8 mouse cellular contexts compared by ENCODE assay signal in genomic region chr10:121427136-121427535, GRCm38 (mm10). TPM values are rescaled to one million over a fixed set of nuclear protein-coding genes. Genes with fewer than 3 reads are reported as not detected.
DNase-seq lines count a peak whose midpoint lies in the region; ATAC-seq and TF ChIP-seq lines count a peak whose summit lies in the region.

No protein-coding gene starts in this region.

- TF ChIP-seq CTCF in Patski (IDR thresholded peaks at IDR 0.05), result peak; percentile 73

- no peaks in the 10 kb centered on the region for H3K36me3 ChIP-seq in kidney, embryonic 14.5 days (ENCODE audit: control insufficient read depth, insufficient read depth, low read length)

- no peak overlapping the region for H3K4me2 ChIP-seq in kidney, embryonic 14.5 days (replicated peaks; ENCODE audit: low read depth, low read length)

- DNase-seq in kidney, adult 18-20 months, result no peak
- no peak for DNase-seq in Patski (ENCODE audit: low read depth, low spot score)
- DNase-seq in heart, postnatal 4 days, result peak; percentile 75
- DNase-seq in frontal cortex, postnatal 36 days (ENCODE audit: low spot score in 2 of 2), result no peak
- no peak for DNase-seq in frontal cortex, postnatal 10 days (ENCODE audit: low spot score in 2 of 2)
- no peak for DNase-seq in gastrocnemius, postnatal 4 days (ENCODE audit: low spot score in 2 of 2)

- H3K4me1 ChIP-seq in kidney, embryonic 14.5 days (ENCODE audit: control insufficient read depth, insufficient read depth, low read length), result peaks cover 67% of the 10 kb centered on the region

- ATAC-seq in kidney, embryonic 14.5 days (ENCODE audit: low FRiP score, low TSS enrichment), result no peak
- ATAC-seq in Patski, result no peak
- 0 out of 2 replicates have a peak, but pooled peaks have one; percentile 25 for ATAC-seq in megakaryocyte-erythroid progenitor cell, adult 5-6 weeks (replicated peaks; ENCODE audit: low FRiP score, low TSS enrichment, poor library complexity, severe bottlenecking)

- no peaks in the 10 kb centered on the region for H3K9me3 ChIP-seq in kidney, embryonic 14.5 days (ENCODE audit: control insufficient read depth, low read length)

- H3K4me3 ChIP-seq in kidney, embryonic 14.5 days (ENCODE audit: low read length), result no peak overlapping the region

- POLR2A ChIA-PET in Patski (lab: Charles Lee), result interaction anchor here (0.7 to 1.2 kb wide), 2 partner anchors 11 to 1004 kb away, joined by 3 to 5 read pairs; no protein-coding TSS in a partner anchor

- in situ Hi-C loops in Patski (cut with MboI; ENCODE audit: low pct_unique_long_range_greater_than_20kb), result no loop called here

- H3K9ac ChIP-seq in kidney, embryonic 14.5 days (ENCODE audit: low read depth, low read length), result no peak overlapping the region

- no peaks in the 10 kb centered on the region for H3K27me3 ChIP-seq in kidney, embryonic 14.5 days (ENCODE audit: control insufficient read depth, insufficient read depth, low read length)
- no peaks in the 10 kb centered on the region for H3K27me3 ChIP-seq in Patski

- WGBS in kidney, embryonic 14.5 days, result 63% methylated on average over 5 of the region's 5 CpGs

- CTCF ChIA-PET in Patski (lab: Charles Lee), result interaction anchor here (0.7 to 4.6 kb wide), 8 partner anchors 8 to 74 kb away, joined by 3 to 18 read pairs (median 4); no protein-coding TSS in a partner anchor

- peak overlapping the region; percentile 34 for H3K27ac ChIP-seq in kidney, embryonic 14.5 days (ENCODE audit: low read depth, low read length)

RNA-seq across cellular contexts. Expression of gene Rassf3, which starts 49.0 kb away (rescaled TPM):
- polyA plus RNA-seq in kidney, embryonic 14.5 days (2014; fragmentation: Nextera tagmentation; extraction: Ambion mirVana), result 8.9 and 13.5 TPM in 2 replicates
- polyA plus RNA-seq in Patski (2021), result 27.0 TPM
- total RNA-seq in heart, postnatal 4 days (2021), result 10 to 100 TPM; 82.2 to 85.0 TPM
- total RNA-seq in megakaryocyte-erythroid progenitor cell, adult 5-6 weeks (2014; fragmentation: Nextera tagmentation), result 6.5 and 9.7 TPM in 2 replicates
- 12.1 and 13.4 TPM in 2 replicates for total RNA-seq in megakaryocyte-erythroid progenitor cell, adult 5-6 weeks (2017)
- total RNA-seq in gastrocnemius, postnatal 4 days (2021), result 10 to 100 TPM; 70.0 to 78.2 TPM

Comparison
In these comparisons a context has a peak if more than half of its experiments do, and no peak if none do; other contexts are left out.
1. RNA of gene Rassf3, which starts 49.0 kb away (total RNA-seq): 82.2 to 85.0 TPM in heart, postnatal 4 days and 70.0 to 78.2 TPM in gastrocnemius, postnatal 4 days; 6.5 to 13.4 TPM in megakaryocyte-erythroid progenitor cell, adult 5-6 weeks; every median in the first group is over 4 times any median in the second.